Mouse (Mus musculus) layer of hippocampus, adult 11-12 months (tissue): ENCODE results near the gene Olah.

Source experiments
- DNase-seq: peaks from one replicate; pipeline ENCODE4 v3.0.0; 2022; ENCODE audit warnings: low spot score

The Olah gene

GRCm38 (mm10) chr2:3348919-3349318 lies 48.1 kb downstream of the Olah start:
- DNase-seq = peak; percentile 43

DNA sequence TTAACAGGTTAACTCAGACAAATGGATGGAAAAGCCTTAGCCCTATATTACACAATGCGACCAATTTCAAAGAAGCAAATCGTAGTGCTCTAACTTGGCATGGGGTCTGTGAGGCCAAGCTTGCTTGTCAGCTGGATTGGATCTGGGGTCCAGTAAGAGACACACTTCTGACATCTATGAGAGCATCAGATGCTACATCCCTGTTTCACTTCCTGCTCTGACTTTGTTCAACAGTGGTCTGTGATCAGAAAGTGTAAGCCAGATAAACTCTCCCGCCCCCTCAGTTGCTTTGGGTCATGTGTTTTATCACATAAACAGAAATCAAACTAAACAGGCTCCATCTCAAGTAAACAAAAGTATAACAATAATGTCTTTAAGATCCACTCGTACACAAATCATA lies 48.6 kb downstream of the Olah start:
- DNase-seq = no peak

- DNase-seq = peak; percentile 65
These were observed 61.3 kb downstream of the Olah start, which contains the start of gene Acbd7 for GRCm38 (mm10) chr2:3335611-3336301. Gene Acbd7, plus strand, starts transcription at chr2:3336168.

DNA sequence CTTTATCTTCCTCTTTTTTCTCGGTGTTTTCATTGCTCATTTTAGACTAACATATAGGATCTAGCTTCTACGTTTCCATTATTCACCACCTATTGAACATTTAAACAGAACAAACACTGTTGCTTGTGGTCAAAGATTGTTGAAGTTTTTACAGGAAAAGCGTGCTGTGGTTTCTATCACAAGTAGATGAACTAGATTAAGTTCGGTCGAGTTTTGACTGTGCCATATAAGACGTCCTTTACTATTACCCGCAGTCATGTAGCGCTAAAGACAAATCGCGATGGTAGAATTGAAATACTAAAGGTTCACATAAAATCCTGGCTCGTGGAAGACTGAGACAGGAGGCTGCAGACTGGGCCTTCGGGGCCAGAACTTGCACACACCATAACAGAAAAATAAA lies 63.2 kb downstream of the Olah start:
- DNase-seq = no peak

GRCm38 (mm10) chr2:3332484-3333242 lies 64.3 kb downstream of the Olah start, which contains the start of gene Rpp38:
Gene Rpp38, minus strand, starts transcription at chr2:3332643.
- DNase-seq = peak; percentile 99

- DNase-seq = no peak
These were observed 65.0 kb downstream of the Olah start for GRCm38 (mm10) chr2:3332056-3332455.

DNA sequence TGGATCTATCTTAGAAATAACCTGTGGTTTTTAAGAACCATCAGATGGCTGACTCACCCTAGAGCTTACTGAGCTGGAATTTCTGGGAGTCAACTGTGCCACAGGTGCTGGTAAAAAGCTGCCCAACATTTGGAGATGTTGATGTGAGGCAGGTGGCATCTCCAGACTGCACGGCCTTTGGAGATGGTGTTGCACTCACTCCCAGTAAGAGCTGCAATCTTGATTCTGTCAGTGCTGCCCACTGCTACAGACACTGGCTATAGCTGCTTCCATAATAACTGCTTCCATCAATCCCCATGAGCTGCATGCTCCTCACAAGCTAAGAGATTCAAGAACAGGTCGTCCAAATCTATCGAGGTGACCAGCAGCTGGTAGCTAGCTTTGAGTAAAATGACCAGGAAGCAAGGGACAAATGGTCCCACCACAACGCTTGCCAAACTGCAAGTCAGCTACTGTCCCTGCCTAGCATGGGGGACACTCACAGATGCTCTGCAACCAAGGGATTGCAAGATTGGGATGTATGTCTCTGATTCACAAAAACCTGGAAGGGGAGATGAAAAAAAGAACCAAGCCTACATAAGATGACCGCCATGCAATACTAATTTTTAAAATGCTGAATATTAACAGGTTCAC lies 65.8 kb downstream of the Olah start:
- no peak for DNase-seq

- DNase-seq = peak; percentile 53
These were observed 69.7 kb downstream of the Olah start for GRCm38 (mm10) chr2:3327351-3327750.

- DNase-seq = no peak
These were observed 70.5 kb downstream of the Olah start for GRCm38 (mm10) chr2:3326547-3326946.

DNA sequence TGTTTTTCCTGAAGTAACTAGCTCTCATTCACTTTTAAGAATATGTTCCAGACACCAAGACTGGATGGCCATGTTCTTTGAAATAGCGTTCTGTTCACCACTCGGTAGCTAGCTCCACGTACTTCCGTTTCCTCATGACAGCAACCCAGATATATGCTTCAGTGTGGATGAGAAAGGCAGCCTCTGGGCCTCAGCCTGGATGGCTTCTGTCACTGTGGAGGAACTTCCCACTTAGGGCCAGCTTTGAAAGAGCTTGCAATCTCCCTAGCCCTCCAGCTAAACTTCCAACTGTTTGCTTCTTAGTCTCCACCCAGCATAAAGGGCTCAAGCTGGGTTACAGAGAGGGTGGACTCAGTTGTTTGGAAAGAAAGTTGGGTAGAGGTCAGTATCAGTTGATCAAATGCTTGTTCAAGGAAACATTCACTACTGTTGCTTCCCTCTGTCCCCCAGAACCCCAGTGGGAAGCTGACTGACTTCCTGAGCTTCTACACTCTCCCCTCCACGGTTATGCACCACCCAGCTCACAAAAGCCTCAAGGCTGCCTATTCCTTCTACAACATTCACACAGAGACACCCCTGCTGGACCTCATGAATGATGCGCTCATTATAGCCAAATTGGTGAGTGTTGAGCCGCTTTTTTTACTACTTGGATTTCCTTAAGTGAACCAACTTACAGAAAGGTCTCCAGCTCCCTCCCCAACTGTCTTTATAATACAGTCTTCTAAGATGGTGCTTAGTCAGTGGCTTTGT lies 72.5 kb downstream of the Olah start:
- no peak for DNase-seq

DNA sequence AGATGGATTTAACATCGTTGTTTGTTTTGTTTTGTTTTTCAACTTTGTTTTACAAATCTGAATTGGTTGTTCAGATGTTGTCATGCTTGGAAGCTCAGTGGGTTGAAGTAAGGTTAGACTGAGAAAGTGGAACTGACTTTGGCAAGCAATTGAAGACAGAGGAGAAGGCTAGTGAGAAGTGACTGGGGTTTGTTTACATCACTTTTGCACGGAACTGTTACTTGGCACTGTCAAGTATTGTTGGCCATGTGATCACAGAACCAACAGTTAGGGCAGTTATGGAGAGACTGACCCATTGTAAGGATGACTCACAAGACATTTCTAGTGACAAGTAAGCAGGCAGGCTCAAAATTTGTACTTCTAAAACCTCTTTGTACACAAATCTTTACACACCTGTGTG lies 73.9 kb downstream of the Olah start:
- DNase-seq = no peak

DNA sequence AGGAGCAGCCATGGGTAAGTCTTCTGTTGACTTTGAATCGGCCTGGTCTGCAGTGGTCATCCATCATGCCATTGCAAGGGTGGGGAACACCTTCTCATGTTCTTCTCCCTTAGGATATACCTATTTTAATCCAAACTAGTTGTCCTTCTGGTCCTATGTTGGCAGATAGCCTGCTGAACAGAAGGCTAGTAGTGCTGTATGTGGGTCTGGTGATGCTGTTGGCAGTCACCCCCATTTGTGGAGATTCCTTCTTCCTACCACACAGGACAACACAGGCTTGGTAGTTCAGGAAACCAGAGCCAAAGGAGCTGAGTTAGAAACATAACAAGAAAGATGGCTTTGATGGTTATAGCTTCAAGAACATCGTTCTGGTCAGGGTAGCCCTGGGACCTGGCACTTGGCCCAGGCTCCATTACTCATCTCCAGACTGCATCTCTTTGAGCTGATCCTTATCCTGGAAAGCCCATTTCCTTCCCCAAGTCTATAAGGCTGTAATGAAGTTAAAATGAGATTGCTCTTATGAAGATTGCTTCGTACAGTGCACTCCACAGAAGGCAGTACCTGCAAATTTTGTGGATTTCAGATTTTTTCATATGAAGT lies 91.5 kb downstream of the Olah start:
- peak; percentile 31 for DNase-seq

DNA sequence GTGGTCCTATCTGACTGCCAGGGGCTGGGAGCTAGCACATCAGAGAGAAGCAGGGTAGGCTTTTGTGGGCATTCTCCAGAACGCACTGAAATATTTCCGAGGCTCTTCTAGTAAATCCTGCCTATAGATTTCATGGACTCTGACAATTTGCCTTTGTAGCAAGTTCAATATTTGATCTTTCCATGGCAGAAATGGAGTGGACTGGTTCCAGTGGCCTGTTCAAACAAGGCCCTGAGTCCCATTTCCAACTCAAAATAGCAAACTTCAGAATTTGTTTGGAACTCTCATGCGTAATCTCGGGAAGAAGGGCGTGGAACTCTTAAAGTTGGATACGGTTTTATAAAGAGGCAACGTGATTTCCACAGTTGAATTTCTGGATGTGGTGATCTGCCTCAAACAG lies 101.2 kb downstream of the Olah start:
- DNase-seq = no peak

GRCm38 (mm10) chr2:3292170-3292569 lies 104.8 kb downstream of the Olah start:
- no peak for DNase-seq
